Mouse (Mus musculus) CH12.LX (cell line): ENCODE measurements around the gene Cby1. TPM values are rescaled to one million over a fixed set of nuclear protein-coding genes. Genes with fewer than 3 reads are reported as not detected.

Experiments
- DNase-seq: peaks from one replicate; pipeline ENCODE4 v3.0.0-alpha.2; 2013; ENCODE audit errors: extremely low read depth
- H3K27ac ChIP-seq: 2 replicates; pipeline ENCODE4 v1.5.1; 2012; ENCODE audit warnings: low read depth, mild to moderate bottlenecking, control low read depth, moderate library complexity; ENCODE audit not compliant: insufficient read depth
- H3K27me3 ChIP-seq: replicated peaks from 2 replicates; pipeline ENCODE3; 2012; ENCODE audit warnings: inconsistent platforms
- H3K36me3 ChIP-seq, 2 experiments: replicated peaks in 1 of 2; 2 replicates each; pipeline versions ENCODE3 to v1.6.1; 2012; ENCODE audit warnings: inconsistent platforms in 1 of 2, low read length in 1 of 2, mild to moderate bottlenecking in 1 of 2, mixed read lengths in 1 of 2, moderate library complexity in 1 of 2; ENCODE audit not compliant: control insufficient read depth in 1 of 2, insufficient read depth in 1 of 2
- H3K4me1 ChIP-seq, 2 experiments: 2 replicates each; pipeline ENCODE4 v1.6.1; 2012; ENCODE audit warnings: inconsistent platforms in 1 of 2, moderate library complexity in 1 of 2; ENCODE audit not compliant: insufficient read depth in 2 of 2, control insufficient read depth in 1 of 2
- H3K4me2 ChIP-seq: 2 replicates; pipeline ENCODE4 v1.6.1; 2012; ENCODE audit warnings: low read depth, mild to moderate bottlenecking, control low read depth; ENCODE audit not compliant: poor library complexity, insufficient read depth, severe bottlenecking
- H3K4me3 ChIP-seq, 3 experiments: fragments of 150-350 bp in 1 of 3; sonication (generic) in 1 of 3; replicated peaks in 1 of 3; 2 replicates each; pipeline versions ENCODE3 to v1.5.1; 2011 to 2012; ENCODE audit warnings: low read depth in 2 of 3, low read length in 2 of 3, mild to moderate bottlenecking in 2 of 3, moderate library complexity in 2 of 3, control low read depth in 1 of 3, improper control_type of control experiment in 1 of 3, inconsistent platforms in 1 of 3, mixed read lengths in 1 of 3; ENCODE audit not compliant: poor library complexity in 1 of 3
- H3K79me2 ChIP-seq: replicated peaks from 2 replicates; pipeline ENCODE4 v1.6.1; 2012; ENCODE audit warnings: mild to moderate bottlenecking, moderate library complexity; ENCODE audit not compliant: control insufficient read depth, poor library complexity, insufficient read depth, severe bottlenecking; ENCODE audit errors: extremely low read depth
- H3K9ac ChIP-seq: 2 replicates; pipeline ENCODE4 v1.6.1; 2012; ENCODE audit warnings: low read depth, mild to moderate bottlenecking, control low read depth, moderate library complexity; ENCODE audit not compliant: insufficient read depth
- H3K9me3 ChIP-seq: replicated peaks from 2 replicates; pipeline ENCODE3; 2012; ENCODE audit warnings: low read length, inconsistent platforms, mixed read lengths
- KAT2A ChIP-seq: IDR thresholded peaks from 2 replicates; pipeline ENCODE4 v1.6.1; 2012; ENCODE audit warnings: low read length, improper control_type of control experiment, inconsistent platforms; ENCODE audit not compliant: insufficient replicate concordance
- MAX ChIP-seq: IDR thresholded peaks from 2 replicates; pipeline ENCODE4 v1.6.1; 2011; ENCODE audit warnings: low read length, improper control_type of control experiment
- MAZ ChIP-seq: IDR thresholded peaks from 2 replicates; pipeline ENCODE4 v1.6.1; 2012; ENCODE audit warnings: low read depth, mild to moderate bottlenecking, inconsistent platforms, low read length, improper control_type of control experiment, moderate library complexity
- MEF2A ChIP-seq: IDR thresholded peaks from 2 replicates; pipeline ENCODE4 v1.6.1; 2014; ENCODE audit warnings: low read depth, mild to moderate bottlenecking, inconsistent platforms, low read length, improper control_type of control experiment, borderline replicate concordance
- MXI1 ChIP-seq: IDR thresholded peaks from 2 replicates; pipeline ENCODE4 v1.6.1; 2011; ENCODE audit warnings: mild to moderate bottlenecking, low read depth, low read length, improper control_type of control experiment
- MYC ChIP-seq: IDR thresholded peaks from 2 replicates; pipeline ENCODE4 v1.6.1; 2011; ENCODE audit warnings: low read depth, mild to moderate bottlenecking, improper control_type of control experiment, low read length
- NRF1 ChIP-seq: IDR thresholded peaks from 2 replicates; pipeline ENCODE4 v1.6.1; 2014; ENCODE audit warnings: low read depth, mild to moderate bottlenecking, inconsistent platforms, low read length, improper control_type of control experiment, moderate library complexity
- POLR2A ChIP-seq: IDR thresholded peaks from 2 replicates; pipeline ENCODE4 v1.6.1; 2011; ENCODE audit warnings: low read depth, mild to moderate bottlenecking, improper control_type of control experiment, low read length
- POLR2AphosphoS2 ChIP-seq: IDR thresholded peaks from 2 replicates; pipeline ENCODE4 v1.6.1; 2011; ENCODE audit warnings: low read depth, low read length, improper control_type of control experiment
- SIN3A ChIP-seq: IDR thresholded peaks from 2 replicates; pipeline ENCODE4 v1.6.1; 2012; ENCODE audit warnings: low read length, improper control_type of control experiment, inconsistent platforms
- ZC3H11A ChIP-seq: IDR thresholded peaks from 2 replicates; pipeline ENCODE4 v1.6.1; 2012; ENCODE audit warnings: low read depth, mild to moderate bottlenecking, inconsistent platforms, low read length, improper control_type of control experiment
- ZMIZ1 ChIP-seq: IDR thresholded peaks from 2 replicates; pipeline ENCODE4 v1.6.1; 2012; ENCODE audit warnings: low read depth, mild to moderate bottlenecking, inconsistent platforms, low read length, improper control_type of control experiment
- ZNF384 ChIP-seq: IDR thresholded peaks from 2 replicates; pipeline ENCODE4 v1.6.1; 2012; ENCODE audit warnings: low read depth, low read length, improper control_type of control experiment, inconsistent platforms
- dilution Hi-C: fragments of 300-500 bp; cut with MboI; formaldehyde crosslinking; loops from 2 replicates; pipeline ENCODE4 v1.14.3; 2020; ENCODE audit warnings: low sequenced_read_pairs; ENCODE audit not compliant: extremely low pct_unique_long_range_greater_than_20kb, extremely low pct_ligation_motif_present
- in situ Hi-C: fragments of 300-500 bp; cut with MboI; formaldehyde crosslinking; loops from 3 replicates; pipeline ENCODE4 v1.14.3; 2019; ENCODE audit warnings: low sequenced_read_pairs, low pct_ligation_motif_present, low pct_unique_long_range_greater_than_20kb, mixed read lengths
- polyA plus RNA-seq: library from polyadenylated mRNA; unstranded; fragments of >175 nt; gene quantifications from 2 replicates; pipeline ENCODE4 v1.2.1, GENCODE M21; 2012; ENCODE audit warnings: low read depth; ENCODE audit not compliant: insufficient read length
- total RNA-seq, 2 experiments: library from RNA; depleted of rRNA; stranded (reverse); fragments of 300-350 nt in 1 of 2; fragments of >200 nt in 1 of 2; gene quantifications; 2 replicates each; pipeline ENCODE4 v1.2.3; 2012 to 2014

The Cby1 gene
- total and polyA plus RNA-seq, 3 experiments: 16.9 to 19.3 (median 17.6) TPM

DNA sequence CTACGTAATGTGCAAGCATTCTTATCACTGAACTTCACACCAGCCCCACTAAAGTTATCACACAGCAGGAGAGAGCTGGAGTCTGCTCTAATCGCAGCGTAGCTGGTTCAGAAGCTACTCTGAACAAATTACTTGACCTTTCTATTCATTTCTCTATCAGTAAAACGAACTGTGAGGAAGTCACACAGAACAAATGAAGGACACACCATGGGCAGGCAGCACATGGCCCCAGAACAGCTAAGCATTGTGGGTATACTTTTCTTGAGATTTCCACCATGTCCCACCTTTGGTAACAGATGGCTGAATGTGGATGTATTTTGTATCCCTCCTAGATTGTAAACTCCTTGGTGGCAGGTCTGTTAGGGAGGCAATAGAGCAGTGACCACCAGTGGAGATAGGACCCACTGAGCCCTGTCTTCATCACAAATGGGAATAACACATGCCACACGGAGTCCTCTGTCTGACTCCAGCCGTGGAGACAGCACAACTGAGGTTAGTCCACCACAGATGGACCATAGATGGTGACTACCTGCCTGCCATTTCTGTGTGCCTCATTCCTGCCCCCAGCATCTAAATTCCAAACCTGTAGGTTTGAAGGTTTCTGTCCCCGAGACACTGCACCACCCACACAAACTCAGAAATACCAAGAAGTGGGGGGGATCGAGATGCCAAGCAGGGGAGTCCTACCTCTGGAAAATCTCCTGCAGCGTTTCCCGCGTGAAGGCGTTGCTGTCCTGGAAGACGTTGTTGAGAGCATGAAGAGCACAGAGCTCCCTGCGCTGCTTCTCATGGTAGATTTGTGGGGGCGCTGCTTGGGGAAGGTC lies 27.3 kb downstream of the Cby1 start:
- Histone ChIP-seq H3K9ac (peak overlapping the region; percentile 93), H3K27me3 (peaks cover 15% of the 10 kb centered on the region), H3K36me3 (peaks cover 0 to 17% of the 10 kb centered on the region in 2 experiments), H3K4me1 (peaks cover 10 to 66% of the 10 kb centered on the region in 2 experiments), H3K79me2 (peaks cover 60% of the 10 kb centered on the region), H3K4me2 (peak overlapping the region; percentile 70), H3K4me3 (peak overlapping the region; percentile 70 to 91 (median 90)), H3K9me3 (no peaks in the 10 kb centered on the region), H3K27ac (peak overlapping the region; percentile 16; the same call in 1 of the 2 replicates)
- peak; percentile 45 for DNase-seq
- in situ Hi-C loops: no loop called here
- TF ChIP-seq SIN3A (peak; percentile 78), MXI1 (peak; percentile 92), MAZ (no peak), MAX (peak; percentile 96), POLR2AphosphoS2 (peak; percentile 38; the same call in 1 of the 2 replicates), ZC3H11A (no peak), MYC (peak; percentile 93), ZNF384 (no peak), ZMIZ1 (peak; percentile 52; the same call in 1 of the 2 replicates), POLR2A (peak; percentile 36; the same call in 1 of the 2 replicates)
- dilution Hi-C loops: no loop called here

DNA sequence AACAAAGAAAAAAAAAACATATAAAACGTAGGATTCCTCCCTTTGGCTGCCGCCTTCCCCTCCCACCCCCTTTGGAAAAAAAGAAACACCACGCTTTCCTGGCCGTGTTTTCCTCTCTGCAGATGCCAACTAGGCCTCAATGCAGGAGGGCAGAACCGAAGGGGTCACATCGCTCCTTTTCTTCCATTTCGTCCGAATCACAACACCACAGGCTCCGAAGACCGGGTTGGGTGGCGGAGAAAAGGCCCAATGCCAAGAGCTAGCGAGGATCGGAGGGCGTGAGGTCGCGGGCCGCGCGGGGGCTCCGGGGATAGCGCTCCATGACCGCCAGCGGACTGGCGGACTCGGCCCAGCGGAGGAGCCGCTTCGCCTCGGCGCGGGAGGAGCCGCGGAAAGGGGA lies 28.2 kb downstream of the Cby1 start:
- peak overlapping the region; percentile 93 for H3K9ac ChIP-seq
- H3K4me1 ChIP-seq: peaks cover 8 to 66% of the 10 kb centered on the region in 2 experiments
- H3K4me3 ChIP-seq: peak overlapping the region; percentile 90 to 94 (median 91)
- DNase-seq: no peak
- peaks cover 61% of the 10 kb centered on the region for H3K79me2 ChIP-seq
- H3K4me2 ChIP-seq: peak overlapping the region; percentile 70; the same call in 1 of the 2 replicates
- peaks cover 15% of the 10 kb centered on the region for H3K27me3 ChIP-seq
- peaks cover 0 to 9% of the 10 kb centered on the region in 2 experiments for H3K36me3 ChIP-seq
- in situ Hi-C loops (no loop called here), dilution Hi-C loops (no loop called here)
- no peaks in the 10 kb centered on the region for H3K9me3 ChIP-seq
- TF ChIP-seq KAT2A (0 out of 2 replicates have a peak, but pooled peaks have one; percentile 29), NRF1 (no peak), MAZ (0 out of 2 replicates have a peak, but pooled peaks have one; percentile 43), MYC (0 out of 2 replicates have a peak, but pooled peaks have one; percentile 30), MEF2A (no peak), MXI1 (peak; percentile 60), SIN3A (peak; percentile 34)
- H3K27ac ChIP-seq: peak overlapping the region; percentile 62
